Mouse (Mus musculus) cerebellum, adult 2 months (tissue): Measurements from ENCODE around the gene Ripk1. TPM values are rescaled to one million over a fixed set of nuclear protein-coding genes. Genes with fewer than 3 reads are reported as not detected.
A peak's percentile ranks its signal among the peaks of the same experiment; 100 is the strongest.

Experiments used
- DNase-seq, 2 experiments: peaks; one replicate each; pipeline ENCODE4 v3.0.0; 2021
- H3K27ac ChIP-seq: fragments of 200-500 bp; 2 replicates; pipeline ENCODE4 v1.5.1; 2012; ENCODE audit warnings: low read length, control low read depth, inconsistent platforms; ENCODE audit not compliant: insufficient read depth
- H3K27me3 ChIP-seq: fragments of 200-500 bp; 2 replicates; pipeline ENCODE4 v1.6.1; 2012; ENCODE audit warnings: inconsistent platforms, mild to moderate bottlenecking, low read length, moderate library complexity; ENCODE audit not compliant: control insufficient read depth, insufficient read depth
- H3K4me1 ChIP-seq: fragments of 200-500 bp; 2 replicates; pipeline ENCODE4 v1.6.1; 2011; ENCODE audit warnings: low read length; ENCODE audit not compliant: control insufficient read depth, insufficient read depth
- H3K4me3 ChIP-seq: fragments of 200-500 bp; replicated peaks from 2 replicates; pipeline ENCODE3; 2011; ENCODE audit warnings: mild to moderate bottlenecking, low read depth, low read length, control low read depth; ENCODE audit not compliant: insufficient read depth
- CTCF ChIP-seq: fragments of 200-500 bp; IDR thresholded peaks from 2 replicates; pipeline ENCODE4 v1.5.1; 2011; ENCODE audit warnings: low read depth, mild to moderate bottlenecking, control low read depth, low read length, moderate library complexity, borderline replicate concordance; ENCODE audit not compliant: insufficient read depth
- POLR2A ChIP-seq: fragments of 200-500 bp; IDR thresholded peaks from 2 replicates; pipeline ENCODE4 v1.6.1; 2011; ENCODE audit warnings: low read length, control low read depth, borderline replicate concordance; ENCODE audit not compliant: insufficient read depth
- WGBS: fragments of 180-500 bp; shearing (Covaris S2); methylation state at CpG from one replicate; pipeline ENCODE4 v1.1.7; 2018; 5-methylcytosine and 5-hydroxymethylcytosine counted together
- polyA plus RNA-seq: library from polyadenylated mRNA; depleted of rRNA; stranded (reverse); fragments of >200 nt; gene quantifications from 2 replicates; pipeline ENCODE4 v1.2.3, GENCODE M21; 2012; rRNA removed

The Ripk1 gene
- polyA plus RNA-seq, 1 experiment = 3.4 TPM

DNA sequence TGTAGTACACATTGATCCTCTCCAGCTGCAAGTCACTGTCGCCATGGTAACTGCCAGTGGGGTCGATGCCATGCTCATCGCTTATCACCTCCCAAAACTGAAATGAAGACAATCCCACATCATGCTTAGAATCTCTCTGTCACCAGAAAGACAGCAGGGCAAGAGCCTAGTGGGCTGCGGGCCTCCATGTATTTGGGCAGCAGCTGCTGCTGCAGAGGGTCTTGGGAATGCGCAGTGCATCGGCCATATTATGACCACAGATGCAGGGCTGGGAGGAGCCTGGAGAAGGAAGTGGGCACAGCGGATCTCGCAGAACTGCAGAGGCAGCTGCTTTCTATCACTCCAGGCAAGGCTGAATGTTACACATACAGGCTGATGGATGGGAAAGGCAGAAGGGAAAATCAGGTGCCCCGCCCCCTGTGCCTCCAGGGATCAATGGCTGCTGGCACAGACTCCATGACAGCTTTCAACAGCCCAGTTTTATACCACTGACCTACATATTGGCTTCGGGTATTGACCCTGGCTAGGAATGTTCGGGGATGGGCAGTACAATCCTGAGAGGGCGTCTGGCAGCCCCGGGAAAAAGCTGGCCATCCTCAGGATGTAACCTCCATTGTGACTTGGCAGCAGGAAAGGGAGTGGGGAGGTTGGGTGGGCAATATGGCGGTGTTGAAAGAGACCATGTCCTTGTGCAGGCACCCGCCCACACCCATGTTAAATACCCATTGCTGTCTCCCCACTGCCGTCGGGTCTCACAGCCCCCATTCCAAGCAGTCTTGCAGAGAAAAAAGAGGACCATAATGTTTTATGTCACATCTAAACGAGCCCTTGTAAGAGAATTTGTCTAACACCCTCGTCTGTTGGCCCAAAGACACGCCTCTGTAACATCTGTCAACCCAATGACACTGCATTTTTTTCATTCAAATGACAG, 74.7 kb downstream of the Ripk1 start:
- Histone ChIP-seq H3K4me1 (peaks cover 4% of the 10 kb centered on the region; the same call in 1 of the 2 replicates), H3K4me3 (peak overlapping the region; percentile 56), H3K27ac (no peak overlapping the region; the same call in 1 of the 2 replicates), H3K27me3 (no peaks in the 10 kb centered on the region)
- 15% methylated on average over 20 of the region's 20 CpGs for WGBS
- DNase-seq = peak; percentile 46 to 51
- TF ChIP-seq POLR2A (no peak), CTCF (no peak)

DNA sequence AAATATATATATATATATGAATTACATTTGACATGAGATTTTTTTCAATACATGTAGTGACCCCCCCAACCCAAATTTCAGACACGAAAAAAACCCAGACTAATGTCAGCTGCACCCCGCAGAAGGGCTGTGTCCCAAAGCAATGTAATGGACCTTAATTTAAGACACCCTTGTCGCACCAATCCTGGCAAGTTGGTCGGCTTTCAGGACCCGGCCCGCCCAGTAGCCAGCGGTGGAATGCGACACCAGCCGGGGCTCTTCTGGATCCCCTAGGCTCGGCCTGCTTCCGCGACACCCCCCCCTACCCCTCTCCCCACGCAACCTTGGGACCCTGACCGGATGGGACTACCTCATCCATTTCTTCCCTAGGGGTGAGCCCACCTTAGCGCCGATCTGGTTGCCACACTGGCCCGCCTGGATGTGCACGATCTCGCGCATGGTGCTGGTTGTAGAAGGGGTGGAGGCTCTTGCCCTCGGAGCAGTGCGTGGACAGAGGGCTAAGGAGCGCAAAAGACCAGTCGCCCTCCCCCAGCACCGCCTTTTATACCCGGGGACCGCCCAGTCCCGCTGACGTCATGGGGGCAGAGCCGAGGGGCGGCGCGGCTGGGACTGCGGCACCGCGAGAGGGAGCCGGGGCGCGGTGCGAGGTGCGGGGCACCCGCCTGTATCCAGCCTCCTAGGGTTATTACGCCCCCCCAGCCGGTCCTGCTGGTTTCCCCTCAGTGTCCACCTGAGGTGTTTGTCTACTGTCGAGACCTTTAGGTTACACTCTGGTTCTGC, 75.5 kb downstream of the Ripk1 start, which contains the start of gene Tubb2a:
Gene Tubb2a (minus strand): TSS at position 516 of the 780 bp plus-strand sequence.
- Histone ChIP-seq H3K27ac (peak within 1 kb of the TSS; percentile 27), H3K4me1 (peaks cover 4% of the 10 kb centered on the region; the same call in 1 of the 2 replicates), H3K27me3 (no peaks in the 10 kb centered on the region), H3K4me3 (peak within 1 kb of the TSS; percentile 89)
- DNase-seq = peak; percentile 92 to 93
- peak; percentile 15; the same call in 1 of the 2 replicates for TF ChIP-seq CTCF
- TF ChIP-seq POLR2A = peak; percentile 98
- under 1% methylated on average over 45 of the region's 45 CpGs for WGBS

GRCm38 (mm10) chr13:34078500-34079280, 76.5 kb downstream of the Ripk1 start:
- Histone ChIP-seq H3K4me1 (peaks cover 4% of the 10 kb centered on the region; the same call in 1 of the 2 replicates), H3K27ac (no peak overlapping the region), H3K4me3 (peak overlapping the region; percentile 89), H3K27me3 (no peaks in the 10 kb centered on the region)
- 49% methylated on average over 16 of the region's 16 CpGs for WGBS
- DNase-seq = no peak
- no peak for TF ChIP-seq CTCF
- no peak for TF ChIP-seq POLR2A

- WGBS = 88% methylated on average over 3 of the region's 3 CpGs
- DNase-seq = no peak
- TF ChIP-seq POLR2A (no peak), CTCF (no peak)
Observed at GRCm38 (mm10) chr13:34079801-34080200, 77.6 kb downstream of the Ripk1 start.

GRCm38 (mm10) chr13:34081926-34082325, 79.8 kb downstream of the Ripk1 start:
- Histone ChIP-seq H3K27me3 (no peaks in the 10 kb centered on the region), H3K4me1 (peaks cover 2% of the 10 kb centered on the region), H3K27ac (no peak overlapping the region), H3K4me3 (no peak overlapping the region)
- TF ChIP-seq CTCF (no peak), POLR2A (no peak)
- no peak for DNase-seq
- 57% methylated on average over 4 of the region's 4 CpGs for WGBS

More at GRCm38 (mm10) chr13:34079801-34080200, 77.6 kb downstream of the Ripk1 start:
- Histone ChIP-seq H3K4me1 (peaks cover 4% of the 10 kb centered on the region; the same call in 1 of the 2 replicates), H3K27ac (no peak overlapping the region), H3K27me3 (no peaks in the 10 kb centered on the region), H3K4me3 (no peak overlapping the region)

DNA sequence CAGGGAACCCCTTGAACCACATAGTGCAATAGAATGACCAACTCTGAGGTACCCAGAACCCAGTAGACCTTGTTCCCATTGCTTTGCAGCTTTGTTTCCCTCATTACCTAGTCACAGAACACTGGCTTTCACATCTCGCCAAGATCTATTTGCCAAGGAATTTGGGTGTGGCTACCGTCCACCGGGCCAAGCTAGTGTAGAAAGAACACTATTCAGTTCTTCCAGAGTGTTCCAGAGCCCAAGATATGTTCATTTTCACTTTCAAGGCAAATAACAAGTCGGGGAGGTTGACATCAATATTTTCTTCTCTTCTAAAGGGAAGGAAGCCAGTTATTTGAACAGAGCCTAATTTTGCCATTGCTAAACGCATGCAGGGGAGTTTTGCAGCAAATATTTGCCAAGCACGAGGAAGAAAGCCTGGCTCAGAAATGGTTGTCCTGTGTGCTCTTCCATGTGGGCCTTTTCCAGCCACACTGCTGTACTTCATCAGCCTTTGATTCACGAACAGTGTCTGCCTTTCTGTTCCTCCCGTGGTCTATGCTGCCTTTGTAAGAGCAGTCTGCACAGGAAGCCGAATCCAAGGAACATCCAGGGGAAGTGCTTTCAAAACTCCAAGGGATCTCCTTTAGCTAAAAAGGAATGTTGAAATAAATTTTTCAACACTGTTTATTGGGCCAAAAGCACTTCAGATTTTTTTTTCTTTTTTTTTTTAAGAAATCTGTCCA, 82.0 kb downstream of the Ripk1 start:
- DNase-seq = no peak

More for the DNA sequence above, 82.0 kb downstream of the Ripk1 start:
- no peak overlapping the region for H3K4me3 ChIP-seq
- WGBS = 65% methylated on average over 9 of the region's 9 CpGs
- TF ChIP-seq POLR2A (no peak), CTCF (no peak)
- no peak overlapping the region for H3K27ac ChIP-seq
- peaks cover 10% of the 10 kb centered on the region for H3K4me1 ChIP-seq
- H3K27me3 ChIP-seq = no peaks in the 10 kb centered on the region

Other genes with a start within 250 kb of the Ripk1 start
- gene Serpinb6e, start 159.0 kb upstream of the Ripk1 start, polyA plus RNA-seq = 0.10 and 0.15 TPM in 2 replicates
- 0.18 and 0.33 TPM in 2 replicates for gene Serpinb6c, start 96.7 kb upstream of the Ripk1 start, polyA plus RNA-seq
- gene Nqo2, start 37.7 kb upstream of the Ripk1 start, polyA plus RNA-seq = 13.0 and 13.9 TPM in 2 replicates
- 47.2 and 49.6 TPM in 2 replicates for gene Serpinb6a, start 431 bp downstream of the Ripk1 start, polyA plus RNA-seq
- 70.8 and 75.3 TPM in 2 replicates for gene Bphl, start 35.2 kb downstream of the Ripk1 start, polyA plus RNA-seq
- 850 and 867 TPM in 2 replicates for gene Tubb2a, start 75.6 kb downstream of the Ripk1 start, polyA plus RNA-seq
- 224 and 255 TPM in 2 replicates for gene Tubb2b, start 128.1 kb downstream of the Ripk1 start, polyA plus RNA-seq
- gene Psmg4, start 160.6 kb downstream of the Ripk1 start, polyA plus RNA-seq = 45.3 and 48.3 TPM in 2 replicates